Mouse (Mus musculus): ENCODE measurements around the gene AI837181. TPM values are rescaled to one million over a fixed set of nuclear protein-coding genes. Genes with fewer than 3 reads are reported as not detected.

AI837181 gene
- polyA plus RNA-seq, 1 experiment from 2014 or later = 59.6 TPM

DNA sequence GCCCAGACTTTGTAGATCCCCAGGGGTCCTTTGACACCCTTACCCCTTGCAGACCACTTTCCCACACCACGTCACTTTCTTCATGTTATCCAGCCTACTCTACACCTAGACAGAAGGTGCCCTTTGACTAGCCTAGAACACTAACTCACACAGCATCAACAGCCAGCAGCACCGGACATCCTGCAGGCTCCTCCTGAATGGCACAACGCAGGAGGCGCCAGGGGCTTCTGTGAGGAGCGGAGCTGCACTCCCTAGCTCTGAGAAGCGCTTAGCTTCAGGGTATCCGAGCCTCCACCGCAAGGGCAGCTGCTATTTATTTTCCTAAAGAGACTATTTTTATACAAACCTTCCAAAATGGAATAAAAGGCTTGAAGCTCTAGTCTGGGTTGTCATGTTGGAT is 30.6 kb downstream of the AI837181 start:
- Histone ChIP-seq H3K36me3 (no peaks in the 10 kb centered on the region), H3K27ac (no peak overlapping the region), H3K9me3 (replicated peaks) (no peaks in the 10 kb centered on the region), H3K4me1 (peaks cover 30% of the 10 kb centered on the region), H3K27me3 (peaks cover 25% of the 10 kb centered on the region), H3K4me3 (peak overlapping the region; percentile 77), H3K4me2 (replicated peaks) (peak overlapping the region; percentile 99), H3K9ac (peak overlapping the region; percentile 87; the same call in 1 of the 2 replicates)
- no peak for ATAC-seq (ENCODE audit: low FRiP score)
- WGBS = 67% methylated on average over 8 of the region's 8 CpGs

GRCm38 (mm10) chr19:5456241-5456921 is 31.4 kb downstream of the AI837181 start:
- peaks cover 17% of the 10 kb centered on the region for H3K27me3 ChIP-seq
- no peak; the same call in 1 of the 2 replicates for ATAC-seq (ENCODE audit: low FRiP score)
- H3K4me1 ChIP-seq = peaks cover 35% of the 10 kb centered on the region

GRCm38 (mm10) chr19:5456922-5457745 is 32.2 kb downstream of the AI837181 start:
- peak overlapping the region; percentile 77 for H3K4me3 ChIP-seq
- under 1% methylated on average over 68 of the region's 70 CpGs for WGBS
- H3K4me1 ChIP-seq = peaks cover 40% of the 10 kb centered on the region

More at GRCm38 (mm10) chr19:5456241-5456921, 31.4 kb downstream of the AI837181 start:
- H3K9me3 ChIP-seq (replicated peaks) = no peaks in the 10 kb centered on the region
- peak overlapping the region; percentile 99 for H3K4me2 ChIP-seq (replicated peaks)
- peak overlapping the region; percentile 77 for H3K4me3 ChIP-seq
- WGBS = 5% methylated on average over 26 of the region's 26 CpGs
- peak overlapping the region; percentile 94 for H3K27ac ChIP-seq
- H3K36me3 ChIP-seq = no peaks in the 10 kb centered on the region
- H3K9ac ChIP-seq = peak overlapping the region; percentile 87

GRCm38 (mm10) chr19:5457746-5458442 is 33.0 kb downstream of the AI837181 start, which contains the start of gene Ccdc85b:
TSS of gene Ccdc85b (minus strand) at chr19:5457894.
- Histone ChIP-seq H3K4me1 (peaks cover 40% of the 10 kb centered on the region), H3K9me3 (replicated peaks) (no peaks in the 10 kb centered on the region), H3K9ac (peak within 1 kb of the TSS; percentile 87), H3K27ac (peak within 1 kb of the TSS; percentile 94), H3K27me3 (peaks cover 11% of the 10 kb centered on the region; the same call in 1 of the 2 replicates), H3K4me2 (replicated peaks) (peak within 1 kb of the TSS; percentile 99), H3K36me3 (peaks cover 5% of the 10 kb centered on the region), H3K4me3 (peak within 1 kb of the TSS; percentile 77)
- 0 out of 2 replicates have a peak, but pooled peaks have one; percentile 17 for ATAC-seq (ENCODE audit: low FRiP score)
- WGBS = 18% methylated on average over 14 of the region's 14 CpGs

More at GRCm38 (mm10) chr19:5456922-5457745, 32.2 kb downstream of the AI837181 start:
- Histone ChIP-seq H3K27ac (peak overlapping the region; percentile 94), H3K27me3 (peaks cover 11% of the 10 kb centered on the region; the same call in 1 of the 2 replicates), H3K36me3 (no peaks in the 10 kb centered on the region), H3K9me3 (replicated peaks) (no peaks in the 10 kb centered on the region), H3K4me2 (replicated peaks) (peak overlapping the region; percentile 99), H3K9ac (peak overlapping the region; percentile 87)
- ATAC-seq (ENCODE audit: low FRiP score) = peak; percentile 91

DNA sequence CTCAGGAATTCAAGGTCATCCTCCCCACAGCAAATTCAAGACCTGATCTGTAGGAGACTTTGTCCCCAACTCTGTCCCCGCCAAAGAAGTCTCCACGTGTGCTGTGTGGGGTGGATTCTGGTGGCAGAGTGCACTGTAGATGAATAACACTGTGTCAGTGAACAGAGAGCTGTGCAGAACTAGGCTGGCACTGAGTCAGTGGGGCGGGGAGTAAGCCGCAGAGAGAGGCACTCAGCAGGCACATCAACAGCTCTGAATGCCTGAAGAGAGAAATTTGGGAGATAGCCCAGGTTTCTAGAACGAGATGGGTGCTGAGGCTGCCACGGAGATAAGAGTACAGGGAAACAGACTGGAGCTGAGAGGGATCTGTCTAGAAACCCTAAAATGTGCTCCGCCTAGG is 34.1 kb downstream of the AI837181 start:
- WGBS = 72% methylated on average over 7 of the region's 7 CpGs
- peaks cover 12% of the 10 kb centered on the region for H3K36me3 ChIP-seq
- H3K4me1 ChIP-seq = peaks cover 45% of the 10 kb centered on the region
- H3K4me3 ChIP-seq = no peak overlapping the region
- no peak overlapping the region for H3K9ac ChIP-seq
- no peak for ATAC-seq (ENCODE audit: low FRiP score)
- no peaks in the 10 kb centered on the region for H3K9me3 ChIP-seq (replicated peaks)
- no peak overlapping the region for H3K27ac ChIP-seq
- H3K4me2 ChIP-seq (replicated peaks) = no peak overlapping the region
- peaks cover 11% of the 10 kb centered on the region; the same call in 1 of the 2 replicates for H3K27me3 ChIP-seq

DNA sequence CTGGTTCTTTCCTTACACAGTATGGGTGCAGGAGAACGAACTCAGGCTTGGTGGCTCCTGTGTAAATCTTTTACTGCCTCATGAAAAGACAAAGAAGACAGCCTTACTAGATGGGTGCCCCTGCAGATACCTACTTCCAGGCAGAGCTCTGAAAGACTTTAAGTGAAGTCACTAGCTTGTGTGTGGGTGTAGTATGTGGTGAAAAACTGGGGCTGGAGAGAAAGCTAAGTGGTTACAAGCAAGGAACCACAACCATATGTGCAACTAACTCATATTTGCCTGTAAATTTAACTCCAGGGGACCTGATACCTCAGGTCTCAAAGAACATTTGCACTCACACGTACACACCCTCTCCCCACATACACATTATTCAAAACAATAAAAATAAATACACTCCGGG is 35.0 kb downstream of the AI837181 start:
- Histone ChIP-seq H3K9ac (peak overlapping the region; percentile 69), H3K4me1 (peaks cover 49% of the 10 kb centered on the region), H3K4me2 (replicated peaks) (peak overlapping the region; percentile 94), H3K9me3 (replicated peaks) (no peaks in the 10 kb centered on the region), H3K27me3 (peaks cover 11% of the 10 kb centered on the region; the same call in 1 of the 2 replicates), H3K36me3 (peaks cover 15% of the 10 kb centered on the region), H3K4me3 (peak overlapping the region; percentile 54), H3K27ac (no peak overlapping the region)
- WGBS = 29% methylated on average over 3 of the region's 3 CpGs
- no peak for ATAC-seq (ENCODE audit: low FRiP score)

- H3K27me3 ChIP-seq = peaks cover 11% of the 10 kb centered on the region; the same call in 1 of the 2 replicates
- ATAC-seq (ENCODE audit: low FRiP score) = peak; percentile 51
- H3K9me3 ChIP-seq (replicated peaks) = no peaks in the 10 kb centered on the region
- under 1% methylated on average over 32 of the region's 32 CpGs for WGBS
- peaks cover 43% of the 10 kb centered on the region for H3K4me1 ChIP-seq
- peak within 1 kb of the TSS; percentile 54 for H3K4me3 ChIP-seq
- H3K9ac ChIP-seq = peak within 1 kb of the TSS; percentile 69
- H3K4me2 ChIP-seq (replicated peaks) = peak within 1 kb of the TSS; percentile 94
- H3K27ac ChIP-seq = peak within 1 kb of the TSS; percentile 45
- peaks cover 21% of the 10 kb centered on the region for H3K36me3 ChIP-seq
Measured at GRCm38 (mm10) chr19:5460465-5460911, 35.5 kb downstream of the AI837181 start, which contains the start of gene Fibp. TSS of gene Fibp (plus strand) at chr19:5460615.

GRCm38 (mm10) chr19:5461411-5461810 is 36.5 kb downstream of the AI837181 start:
- H3K4me1 ChIP-seq = peaks cover 34% of the 10 kb centered on the region
- H3K27me3 ChIP-seq = peaks cover 11% of the 10 kb centered on the region; the same call in 1 of the 2 replicates
- H3K4me3 ChIP-seq = peak overlapping the region; percentile 54
- H3K27ac ChIP-seq = no peak overlapping the region
- peak overlapping the region; percentile 69 for H3K9ac ChIP-seq
- no peak for ATAC-seq (ENCODE audit: low FRiP score)
- H3K36me3 ChIP-seq = peaks cover 30% of the 10 kb centered on the region
- WGBS = 89% methylated on average over 6 of the region's 6 CpGs
- H3K4me2 ChIP-seq (replicated peaks) = peak overlapping the region; percentile 94
- H3K9me3 ChIP-seq (replicated peaks) = no peaks in the 10 kb centered on the region

DNA sequence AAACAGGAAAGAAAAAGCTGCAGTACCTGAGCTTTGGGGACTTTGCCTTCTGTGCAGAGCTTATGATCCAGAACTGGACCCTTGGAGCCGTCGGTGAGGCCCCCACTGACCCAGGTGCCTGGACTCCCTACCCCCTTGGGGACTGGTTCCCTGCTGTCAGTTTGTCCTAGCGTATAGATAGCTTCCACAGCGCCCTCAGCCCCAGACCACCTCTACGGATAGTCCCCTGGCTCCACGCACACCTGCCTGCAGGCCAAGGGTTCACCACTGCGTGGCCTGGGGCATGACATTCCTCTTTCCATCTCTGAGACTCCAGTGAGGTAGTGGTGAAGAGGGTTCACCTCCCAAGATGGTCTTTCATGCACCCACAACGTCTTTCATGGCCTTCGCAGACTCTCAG is 38.3 kb downstream of the AI837181 start:
- Histone ChIP-seq H3K9ac (no peak overlapping the region), H3K36me3 (peaks cover 44% of the 10 kb centered on the region), H3K4me1 (peaks cover 23% of the 10 kb centered on the region), H3K27me3 (peaks cover 11% of the 10 kb centered on the region; the same call in 1 of the 2 replicates), H3K9me3 (replicated peaks) (no peaks in the 10 kb centered on the region), H3K4me3 (0 out of 2 replicates have a peak overlapping the region, but pooled peaks have one; percentile 5), H3K4me2 (replicated peaks) (no peak overlapping the region), H3K27ac (no peak overlapping the region)
- ATAC-seq (ENCODE audit: low FRiP score) = no peak
- 87% methylated on average over 9 of the region's 9 CpGs for WGBS

GRCm38 (mm10) chr19:5463791-5464562 is 39.0 kb downstream of the AI837181 start:
- 0 out of 2 replicates have a peak overlapping the region, but pooled peaks have one; percentile 25 for H3K27ac ChIP-seq
- H3K4me3 ChIP-seq = peak overlapping the region; percentile 21
- 40% methylated on average over 15 of the region's 15 CpGs for WGBS
- peak; percentile 57 for ATAC-seq (ENCODE audit: low FRiP score)
- H3K4me1 ChIP-seq = peaks cover 23% of the 10 kb centered on the region
- peaks cover 5% of the 10 kb centered on the region; the same call in 1 of the 2 replicates for H3K27me3 ChIP-seq
- H3K9me3 ChIP-seq (replicated peaks) = no peaks in the 10 kb centered on the region
- peaks cover 44% of the 10 kb centered on the region for H3K36me3 ChIP-seq
- H3K4me2 ChIP-seq (replicated peaks) = peak overlapping the region; percentile 48
- H3K9ac ChIP-seq = peak overlapping the region; percentile 51

- ATAC-seq (ENCODE audit: low FRiP score) = no peak
- Histone ChIP-seq H3K9ac (no peak overlapping the region), H3K4me1 (peaks cover 20% of the 10 kb centered on the region), H3K27ac (no peak overlapping the region), H3K36me3 (peaks cover 44% of the 10 kb centered on the region), H3K9me3 (replicated peaks) (no peaks in the 10 kb centered on the region), H3K4me2 (replicated peaks) (no peak overlapping the region), H3K27me3 (no peaks in the 10 kb centered on the region), H3K4me3 (no peak overlapping the region)
- 93% methylated on average over 8 of the region's 8 CpGs for WGBS
Measured at GRCm38 (mm10) chr19:5465037-5465436, 40.1 kb downstream of the AI837181 start.

Data from hindbrain, embryonic 12.5 days (tissue).